Comparison of ENCODE assay signal across 24 mouse cellular contexts in genomic region chr11:106428556-106428955, GRCm38 (mm10). TPM values are rescaled to one million over a fixed set of nuclear protein-coding genes. Genes with fewer than 3 reads are reported as not detected.
DNase-seq lines count a peak whose midpoint lies in the region; ATAC-seq and TF ChIP-seq lines count a peak whose summit lies in the region.
"Had no signal": no experiment of that assay in that cellular context is flagged by ENCODE, and none has a peak within 500 bp of the region (broad histone marks: within the 10 kb centered on the region; RNA-seq: fewer than 3 reads in every experiment).

No protein-coding gene starts in this region.

- TF ChIP-seq POLR2A in CH12.LX (IDR thresholded peaks at IDR 0.05; ENCODE audit: low read depth, low read length): no peak
- no peak for TF ChIP-seq POLR2A in bone marrow macrophage, adult 2 months (IDR thresholded peaks at IDR 0.05; ENCODE audit: borderline replicate concordance, low read depth, low read length)
- TF ChIP-seq POLR2A in cerebellum, adult 2 months (IDR thresholded peaks at IDR 0.05; ENCODE audit: borderline replicate concordance, insufficient read depth, low read length): no peak

- no peak overlapping the region for H3K9ac ChIP-seq in liver, postnatal 0 days (replicated peaks)
- no peak overlapping the region for H3K9ac ChIP-seq in liver, embryonic 11.5 days (ENCODE audit: low read depth, low read length)
- H3K9ac ChIP-seq in CH12.LX (ENCODE audit: insufficient read depth, low read depth): peak overlapping the region; percentile 41; the same call in 1 of the 2 replicates
- H3K9ac ChIP-seq: embryonic facial prominence, embryonic 15.5 days; forebrain, postnatal 0 days; hindbrain, embryonic 12.5 days; intestine, embryonic 15.5 days had no signal

- H3K4me1 ChIP-seq in liver, postnatal 0 days (ENCODE audit: insufficient read depth): peaks cover 24% of the 10 kb centered on the region
- H3K4me1 ChIP-seq in liver, embryonic 11.5 days (replicated peaks; ENCODE audit: control insufficient read depth, insufficient read depth, low read length): no peaks in the 10 kb centered on the region
- peaks cover 22 to 43% of the 10 kb centered on the region in 2 experiments for H3K4me1 ChIP-seq in CH12.LX (ENCODE audit: control insufficient read depth in 1 of 2, insufficient read depth in 2 of 2)
- peaks cover 36% of the 10 kb centered on the region for H3K4me1 ChIP-seq in bone marrow macrophage, adult 2 months (ENCODE audit: control insufficient read depth, insufficient read depth, low read length)
- H3K4me1 ChIP-seq in cerebellum, adult 2 months (ENCODE audit: control insufficient read depth, insufficient read depth, low read length): no peaks in the 10 kb centered on the region
- H3K4me1 ChIP-seq: embryonic facial prominence, embryonic 15.5 days; hindbrain, embryonic 12.5 days; intestine, embryonic 15.5 days had no signal

- dilution Hi-C loops in CH12.LX (cut with MboI; ENCODE audit: extremely low pct_ligation_motif_present, extremely low pct_unique_long_range_greater_than_20kb, low sequenced_read_pairs): no loop called here

- no peak overlapping the region for H3K4me3 ChIP-seq in gastrocnemius, adult 2 months
- H3K4me3 ChIP-seq in liver, postnatal 0 days (ENCODE audit: low read depth, low read length): no peak overlapping the region
- no peak overlapping the region for H3K4me3 ChIP-seq in liver, embryonic 11.5 days (ENCODE audit: low read depth, low read length)
- no peak overlapping the region for H3K4me3 ChIP-seq in CH12.LX (replicated peaks in 1 of 3; ENCODE audit: low read depth in 2 of 3, low read length in 2 of 3, poor library complexity in 1 of 3)
- H3K4me3 ChIP-seq in bone marrow macrophage, adult 2 months (ENCODE audit: insufficient read depth, low read length): no peak overlapping the region
- H3K4me3 ChIP-seq in cerebellum, adult 2 months (replicated peaks; ENCODE audit: insufficient read depth, low read depth, low read length): no peak overlapping the region
- H3K4me3 ChIP-seq: embryonic facial prominence, embryonic 15.5 days; hindbrain, embryonic 12.5 days; intestine, embryonic 15.5 days had no signal

- no peak for TF ChIP-seq RAD21 in CH12.LX (IDR thresholded peaks at IDR 0.05; ENCODE audit: low read depth, low read length)

- in situ Hi-C loops in CH12.LX (cut with MboI; ENCODE audit: low pct_ligation_motif_present, low pct_unique_long_range_greater_than_20kb, low sequenced_read_pairs): no loop called here

- intact Hi-C loops in gastrocnemius, adult 2 months (cut with DNase I): no loop called here
- intact Hi-C loops in gastrocnemius, postnatal 36 days (cut with DNase I): no loop called here
- intact Hi-C loops in left cerebral cortex, postnatal 4 days (cut with DNase I): no loop called here

- WGBS in liver, postnatal 0 days (ENCODE audit: insufficient replicate concordance): 83% methylated on average over 2 of the region's 2 CpGs
- WGBS in liver, embryonic 11.5 days: 92% methylated on average over 2 of the region's 2 CpGs
- 97% methylated on average over 2 of the region's 2 CpGs for WGBS in cerebellum, adult 2 months

- H3K27ac ChIP-seq in gastrocnemius, adult 2 months: peak overlapping the region; percentile 71
- peak overlapping the region; percentile 58 for H3K27ac ChIP-seq in liver, postnatal 0 days (ENCODE audit: low read depth)
- no peak overlapping the region for H3K27ac ChIP-seq in liver, embryonic 11.5 days (ENCODE audit: low read depth, low read length)
- peak overlapping the region; percentile 57 for H3K27ac ChIP-seq in CH12.LX (ENCODE audit: insufficient read depth, low read depth)
- peak overlapping the region; percentile 92 for H3K27ac ChIP-seq in bone marrow macrophage, adult 2 months (ENCODE audit: insufficient read depth, low read depth, low read length)
- no peak overlapping the region for H3K27ac ChIP-seq in cerebellum, adult 2 months (ENCODE audit: insufficient read depth, low read length)
- H3K27ac ChIP-seq: embryonic facial prominence, embryonic 15.5 days; hindbrain, embryonic 12.5 days; intestine, embryonic 15.5 days had no signal

- H3K27me3 ChIP-seq in liver, postnatal 0 days (ENCODE audit: insufficient read depth, low read length): no peaks in the 10 kb centered on the region
- H3K27me3 ChIP-seq in liver, embryonic 11.5 days (replicated peaks; ENCODE audit: control insufficient read depth, insufficient read depth, low read length): no peaks in the 10 kb centered on the region
- H3K27me3 ChIP-seq in CH12.LX (replicated peaks): no peaks in the 10 kb centered on the region
- no peaks in the 10 kb centered on the region for H3K27me3 ChIP-seq in cerebellum, adult 2 months (ENCODE audit: control insufficient read depth, insufficient read depth, low read length)
- H3K27me3 ChIP-seq: embryonic facial prominence, embryonic 15.5 days; hindbrain, embryonic 12.5 days; intestine, embryonic 15.5 days had no signal

- no peak for TF ChIP-seq CTCF in gastrocnemius, adult 2 months (IDR thresholded peaks at IDR 0.05)
- TF ChIP-seq CTCF in liver, postnatal 0 days (IDR thresholded peaks at IDR 0.05; ENCODE audit: low read depth): no peak
- TF ChIP-seq CTCF in CH12.LX (conservative IDR thresholded peaks at IDR 0.05 in 1 of 2, IDR thresholded peaks at IDR 0.05 in 1 of 2; ENCODE audit: low read depth in 2 of 2, low read length in 2 of 2): no peak
- TF ChIP-seq CTCF in bone marrow macrophage, adult 2 months (IDR thresholded peaks at IDR 0.05; ENCODE audit: low read depth, low read length): no peak
- TF ChIP-seq CTCF in cerebellum, adult 2 months (IDR thresholded peaks at IDR 0.05; ENCODE audit: borderline replicate concordance, insufficient read depth, low read depth, low read length): no peak

- no peak for ATAC-seq in liver, postnatal 0 days
- no peak for ATAC-seq in liver, embryonic 11.5 days (replicated peaks; ENCODE audit: low FRiP score)
- ATAC-seq: activated CD4-positive, CD25-positive, alpha-beta regulatory T cell, adult 4 months; forebrain, embryonic 14.5 days; forebrain, postnatal 0 days; hindbrain, embryonic 16.5 days; intestine, embryonic 15.5 days had no signal

- no peak overlapping the region for H3K4me2 ChIP-seq in liver, postnatal 0 days (ENCODE audit: low read depth, low read length)
- H3K4me2 ChIP-seq in liver, embryonic 11.5 days: no peak overlapping the region
- no peak overlapping the region for H3K4me2 ChIP-seq in CH12.LX (ENCODE audit: insufficient read depth, low read depth, poor library complexity, severe bottlenecking)
- H3K4me2 ChIP-seq: embryonic facial prominence, embryonic 15.5 days; heart, embryonic 11.5 days; hindbrain, embryonic 12.5 days; intestine, embryonic 15.5 days had no signal

- H3K9me3 ChIP-seq in liver, postnatal 0 days (ENCODE audit: low read length): no peaks in the 10 kb centered on the region
- H3K9me3 ChIP-seq in liver, embryonic 11.5 days (ENCODE audit: control insufficient read depth, low read length): no peaks in the 10 kb centered on the region
- no peaks in the 10 kb centered on the region for H3K9me3 ChIP-seq in CH12.LX (replicated peaks; ENCODE audit: low read length)
- H3K9me3 ChIP-seq: embryonic facial prominence, embryonic 15.5 days; hindbrain, embryonic 12.5 days; intestine, embryonic 15.5 days had no signal

- DNase-seq in gastrocnemius, adult 2 months: no peak
- DNase-seq in gastrocnemius, postnatal 36 days: no peak
- DNase-seq in liver, postnatal 0 days: no peak
- DNase-seq in liver, embryonic 11.5 days (ENCODE audit: low spot score): no peak
- no peak for DNase-seq in CH12.LX (ENCODE audit: extremely low read depth)
- DNase-seq in left cerebral cortex, postnatal 4 days: no peak
- DNase-seq in cerebellum, adult 2 months: no peak
- DNase-seq: adrenal gland, postnatal 10 days; adrenal gland, postnatal 36 days; cerebellum, adult 11 months; cerebellum, adult 8-10 months; cerebellum, postnatal 10 days; cerebellum, postnatal 36 days; embryo, embryonic 11 days; forebrain, postnatal 0 days; gastrocnemius, postnatal 25 days had no signal

- peaks cover 22% of the 10 kb centered on the region for H3K36me3 ChIP-seq in liver, postnatal 0 days (replicated peaks; ENCODE audit: insufficient read depth, low read length)
- H3K36me3 ChIP-seq in liver, embryonic 11.5 days (ENCODE audit: control insufficient read depth, insufficient read depth, low read length): no peaks in the 10 kb centered on the region
- peaks cover 59 to 65% of the 10 kb centered on the region in 2 experiments for H3K36me3 ChIP-seq in CH12.LX (replicated peaks in 1 of 2; ENCODE audit: control insufficient read depth in 1 of 2, insufficient read depth in 1 of 2, low read length in 1 of 2)
- H3K36me3 ChIP-seq: hindbrain, embryonic 12.5 days; intestine, embryonic 15.5 days had no signal

- H3K79me2 ChIP-seq in CH12.LX (replicated peaks; ENCODE audit: control insufficient read depth, extremely low read depth, insufficient read depth, poor library complexity, severe bottlenecking): peaks cover 6% of the 10 kb centered on the region; the same call in 1 of the 2 replicates

- TF ChIP-seq EP300 in liver, postnatal 0 days (IDR thresholded peaks at IDR 0.05; ENCODE audit: low read depth): no peak
- TF ChIP-seq EP300 in CH12.LX (IDR thresholded peaks at IDR 0.05; ENCODE audit: low read length): no peak

TF ChIP-seq in CH12.LX, 34 proteins besides CTCF, POLR2A, EP300 and RAD21 (continues in another document):
- no peak for TF ChIP-seq MYC (IDR thresholded peaks at IDR 0.05; ENCODE audit: low read depth, low read length)

RNA-seq across cellular contexts. Expression of gene Icam2, which starts 40.7 kb away (rescaled TPM):
- 1 to 10 TPM; 4.2 to 6.2 TPM for total RNA-seq in gastrocnemius, adult 2 months (2021)
- 1 to 10 TPM; 4.4 to 5.4 TPM for total RNA-seq in gastrocnemius, postnatal 36 days (2021)
- polyA plus RNA-seq in liver, postnatal 0 days (2015; fragmentation: Nextera tagmentation; extraction: Ambion mirVana): 11.4 and 12.6 TPM in 2 replicates
- polyA plus RNA-seq in liver, embryonic 11.5 days (2014; fragmentation: Nextera tagmentation; extraction: Ambion mirVana): 36.2 and 41.6 TPM in 2 replicates
- 15.3 and 27.3 TPM in 2 replicates for total RNA-seq in CH12.LX (2012; rRNA removed)
- 40.1 and 44.3 TPM in 2 replicates for total RNA-seq in CH12.LX (2014; rRNA removed)
- polyA plus RNA-seq in CH12.LX (2012; ENCODE audit: insufficient read length, low read depth): 23.7 and 26.7 TPM in 2 replicates
- polyA plus RNA-seq in bone marrow macrophage, adult 2 months (2012; ENCODE audit: insufficient read depth, insufficient read length, missing spikeins): 7.4 and 9.4 TPM in 2 replicates
- total RNA-seq in left cerebral cortex, postnatal 4 days (2021): 1 to 10 TPM; 4.4 to 6.2 TPM
- 6.8 and 7.0 TPM in 2 replicates for polyA plus RNA-seq in cerebellum, adult 2 months (2012; rRNA removed)

RNA-seq across cellular contexts. Expression of gene Ern1, which starts 59.1 kb away (rescaled TPM):
- total RNA-seq in gastrocnemius, adult 2 months (2021): 1 to 10 TPM; 7.3 to 9.2 TPM
- total RNA-seq in gastrocnemius, postnatal 36 days (2021): 1 to 10 TPM; 5.2 to 8.1 TPM
- polyA plus RNA-seq in liver, postnatal 0 days (2015; fragmentation: Nextera tagmentation; extraction: Ambion mirVana): 1.9 and 2.9 TPM in 2 replicates
- 6.3 and 7.5 TPM in 2 replicates for polyA plus RNA-seq in liver, embryonic 11.5 days (2014; fragmentation: Nextera tagmentation; extraction: Ambion mirVana)
- 15.2 and 21.7 TPM in 2 replicates for total RNA-seq in CH12.LX (2012; rRNA removed)
- total RNA-seq in CH12.LX (2014; rRNA removed): 3.0 TPM in 2 replicates
- polyA plus RNA-seq in CH12.LX (2012; ENCODE audit: insufficient read length, low read depth): 6.9 and 7.7 TPM in 2 replicates
- polyA plus RNA-seq in bone marrow macrophage, adult 2 months (2012; ENCODE audit: insufficient read depth, insufficient read length, missing spikeins): 27.5 and 27.8 TPM in 2 replicates
- 10 to 100 TPM; 10.7 to 12.9 TPM for total RNA-seq in left cerebral cortex, postnatal 4 days (2021)
- polyA plus RNA-seq in cerebellum, adult 2 months (2012; rRNA removed): 7.6 and 8.6 TPM in 2 replicates

Comparison
In these comparisons a context has a peak if more than half of its experiments do, and no peak if none do; other contexts are left out.
1. H3K27ac ChIP-seq: peak in gastrocnemius, adult 2 months (single experiment), liver, postnatal 0 days (single experiment), CH12.LX (single experiment) and bone marrow macrophage, adult 2 months (single experiment); none in liver, embryonic 11.5 days (single experiment) and cerebellum, adult 2 months (single experiment).